In the genomic region with DNA sequence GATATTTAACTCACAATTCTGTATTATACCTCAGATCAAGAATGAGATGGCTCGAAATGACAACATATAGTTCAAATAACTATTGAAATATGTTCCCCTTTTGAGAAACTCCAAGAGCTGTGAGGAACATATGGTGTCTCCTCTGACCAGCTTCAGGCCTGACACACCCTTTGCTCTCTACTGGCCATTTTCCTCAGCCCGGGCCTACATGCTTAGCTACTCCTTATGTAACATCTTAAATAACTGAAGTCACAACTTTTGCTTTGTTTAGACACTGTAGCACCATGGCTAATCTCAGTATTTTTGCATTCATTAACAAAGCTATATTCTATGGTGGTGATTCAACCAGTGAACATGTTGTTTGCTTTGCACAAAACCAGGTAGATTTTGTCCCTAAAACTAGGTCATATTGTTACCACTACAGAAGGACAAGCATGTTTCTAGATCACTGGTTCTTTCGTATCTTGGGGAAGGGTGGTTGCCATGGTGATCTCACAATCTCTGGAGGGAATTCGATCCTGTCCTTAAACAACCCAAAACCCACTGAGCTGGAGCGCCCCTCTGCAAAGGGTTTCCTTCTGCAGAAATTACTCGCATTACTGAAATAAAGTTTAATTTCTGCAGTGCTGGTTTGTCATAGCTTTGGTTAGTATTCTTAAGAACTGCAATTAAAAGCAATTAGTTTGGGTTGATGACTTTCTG, we compare ENCODE assay signal across 7 mouse cellular contexts.
DNase-seq lines count a peak whose midpoint lies in the region; ATAC-seq and TF ChIP-seq lines count a peak whose summit lies in the region.

No protein-coding gene starts in this region.

- peaks cover 18% of the 10 kb centered on the region for H3K4me1 ChIP-seq in neural tube, embryonic 11.5 days (ENCODE audit: control insufficient read depth, insufficient read depth, low read length)
- H3K4me1 ChIP-seq in embryonic facial prominence, embryonic 10.5 days = peaks cover 47% of the 10 kb centered on the region
- H3K4me1 ChIP-seq in hindbrain, embryonic 15.5 days (replicated peaks) = peaks cover 28% of the 10 kb centered on the region
- no peaks in the 10 kb centered on the region for H3K4me1 ChIP-seq in stomach, postnatal 0 days (replicated peaks; ENCODE audit: control insufficient read depth, insufficient read depth)
- no peaks in the 10 kb centered on the region; the same call in 1 of the 2 replicates for H3K4me1 ChIP-seq in intestine, embryonic 15.5 days (replicated peaks)

- H3K4me3 ChIP-seq in neural tube, embryonic 11.5 days (ENCODE audit: low read depth, low read length) = no peak overlapping the region
- no peak overlapping the region for H3K4me3 ChIP-seq in embryonic facial prominence, embryonic 10.5 days
- no peak overlapping the region for H3K4me3 ChIP-seq in hindbrain, embryonic 15.5 days
- no peak overlapping the region for H3K4me3 ChIP-seq in stomach, postnatal 0 days (ENCODE audit: low read depth, low read length)
- no peak overlapping the region for H3K4me3 ChIP-seq in intestine, embryonic 15.5 days (replicated peaks)

- H3K9ac ChIP-seq in neural tube, embryonic 11.5 days (ENCODE audit: low read length) = no peak overlapping the region
- no peak overlapping the region for H3K9ac ChIP-seq in hindbrain, embryonic 15.5 days
- H3K9ac ChIP-seq in stomach, postnatal 0 days (ENCODE audit: low read length) = no peak overlapping the region
- H3K9ac ChIP-seq in intestine, embryonic 15.5 days = no peak overlapping the region

- H3K27ac ChIP-seq in neural tube, embryonic 11.5 days (ENCODE audit: low read depth, low read length) = no peak overlapping the region
- peak overlapping the region; percentile 51; the same call in 1 of the 2 replicates for H3K27ac ChIP-seq in embryonic facial prominence, embryonic 10.5 days (replicated peaks)
- H3K27ac ChIP-seq in hindbrain, embryonic 15.5 days (replicated peaks) = 0 out of 2 replicates have a peak overlapping the region, but pooled peaks have one; percentile 46
- H3K27ac ChIP-seq in stomach, postnatal 0 days (replicated peaks) = 0 out of 2 replicates have a peak overlapping the region, but pooled peaks have one; percentile 8
- H3K27ac ChIP-seq in intestine, embryonic 15.5 days = no peak overlapping the region

- ATAC-seq in neural tube, embryonic 11.5 days (ENCODE audit: insufficient read depth, low FRiP score, low TSS enrichment) = peak; percentile 51; the same call in 1 of the 2 replicates
- ATAC-seq in hindbrain, embryonic 15.5 days (ENCODE audit: low FRiP score, low read depth) = peak; percentile 67
- no peak for ATAC-seq in stomach, postnatal 0 days (ENCODE audit: low FRiP score, low TSS enrichment)
- no peak for ATAC-seq in intestine, embryonic 15.5 days

- TF ChIP-seq EP300 in stomach, postnatal 0 days (optimal IDR thresholded peaks at IDR 0.05) = no peak

- WGBS in neural tube, embryonic 11.5 days = 41% methylated on average over 6 of the region's 6 CpGs
- WGBS in embryonic facial prominence, embryonic 10.5 days = 46% methylated on average over 6 of the region's 6 CpGs
- 34% methylated on average over 6 of the region's 6 CpGs for WGBS in hindbrain, embryonic 15.5 days
- 52% methylated on average over 6 of the region's 6 CpGs for WGBS in stomach, postnatal 0 days
- WGBS in intestine, embryonic 15.5 days = 58% methylated on average over 6 of the region's 6 CpGs

- peak; percentile 31 for DNase-seq in neural tube, embryonic 11.5 days (ENCODE audit: low spot score)
- no peak for DNase-seq in neural tube, embryonic 10.5 days (ENCODE audit: extremely low spot score, low spot score)
- DNase-seq in embryonic facial prominence, embryonic 10.5 days (ENCODE audit: low spot score) = peak; percentile 31
- no peak for DNase-seq in stomach, postnatal 0 days (ENCODE audit: low spot score)
- no peak for DNase-seq in c-Kit-positive CD71-positive TER-119-positive erythroid progenitor cells, embryonic 14.5 days (ENCODE audit: low spot score)

- no peak overlapping the region for H3K4me2 ChIP-seq in neural tube, embryonic 11.5 days (ENCODE audit: low read depth)
- 0 out of 2 replicates have a peak overlapping the region, but pooled peaks have one; percentile 33 for H3K4me2 ChIP-seq in hindbrain, embryonic 15.5 days
- no peak overlapping the region for H3K4me2 ChIP-seq in stomach, postnatal 0 days (replicated peaks; ENCODE audit: low read depth)
- H3K4me2 ChIP-seq in intestine, embryonic 15.5 days (replicated peaks) = no peak overlapping the region

- H3K27me3 ChIP-seq in neural tube, embryonic 11.5 days (ENCODE audit: control insufficient read depth, insufficient read depth, low read length) = no peaks in the 10 kb centered on the region
- no peaks in the 10 kb centered on the region for H3K27me3 ChIP-seq in embryonic facial prominence, embryonic 10.5 days (replicated peaks; ENCODE audit: low read depth, poor library complexity, severe bottlenecking)
- H3K27me3 ChIP-seq in hindbrain, embryonic 15.5 days = no peaks in the 10 kb centered on the region
- no peaks in the 10 kb centered on the region for H3K27me3 ChIP-seq in stomach, postnatal 0 days (ENCODE audit: control insufficient read depth, insufficient read depth, low read length)
- no peaks in the 10 kb centered on the region for H3K27me3 ChIP-seq in intestine, embryonic 15.5 days (replicated peaks)

- TF ChIP-seq CTCF in stomach, postnatal 0 days (IDR thresholded peaks at IDR 0.05; ENCODE audit: low read depth) = no peak

- H3K9me3 ChIP-seq in neural tube, embryonic 11.5 days (ENCODE audit: control insufficient read depth, low read length) = no peaks in the 10 kb centered on the region
- H3K9me3 ChIP-seq in embryonic facial prominence, embryonic 10.5 days = no peaks in the 10 kb centered on the region
- H3K9me3 ChIP-seq in hindbrain, embryonic 15.5 days = no peaks in the 10 kb centered on the region
- no peaks in the 10 kb centered on the region for H3K9me3 ChIP-seq in stomach, postnatal 0 days (ENCODE audit: control insufficient read depth, low read length)
- H3K9me3 ChIP-seq in intestine, embryonic 15.5 days = no peaks in the 10 kb centered on the region

- no peaks in the 10 kb centered on the region for H3K36me3 ChIP-seq in neural tube, embryonic 11.5 days (ENCODE audit: control insufficient read depth, insufficient read depth, low read length)
- H3K36me3 ChIP-seq in embryonic facial prominence, embryonic 10.5 days (replicated peaks) = no peaks in the 10 kb centered on the region
- H3K36me3 ChIP-seq in hindbrain, embryonic 15.5 days = no peaks in the 10 kb centered on the region
- H3K36me3 ChIP-seq in stomach, postnatal 0 days (ENCODE audit: control insufficient read depth, insufficient read depth, low read length) = no peaks in the 10 kb centered on the region
- no peaks in the 10 kb centered on the region for H3K36me3 ChIP-seq in intestine, embryonic 15.5 days

Comparison
In these comparisons a context has a peak if more than half of its experiments do, and no peak if none do; other contexts are left out.
1. DNase-seq: peak in neural tube, embryonic 11.5 days (single experiment) and embryonic facial prominence, embryonic 10.5 days (single experiment); none in neural tube, embryonic 10.5 days (single experiment), stomach, postnatal 0 days (single experiment) and c-Kit-positive CD71-positive TER-119-positive erythroid progenitor cells, embryonic 14.5 days (single experiment).
2. ATAC-seq: peak in neural tube, embryonic 11.5 days (single experiment) and hindbrain, embryonic 15.5 days (single experiment); none in stomach, postnatal 0 days (single experiment) and intestine, embryonic 15.5 days (single experiment).
3. H3K27ac ChIP-seq: peak in embryonic facial prominence, embryonic 10.5 days (single experiment), hindbrain, embryonic 15.5 days (single experiment) and stomach, postnatal 0 days (single experiment); none in neural tube, embryonic 11.5 days (single experiment) and intestine, embryonic 15.5 days (single experiment).